Mouse (Mus musculus) CH12.LX (cell line): ENCODE measurements around the gene Adcy4. TPM values are rescaled to one million over a fixed set of nuclear protein-coding genes. Genes with fewer than 3 reads are reported as not detected.

Source experiments
- DNase-seq: peaks from one replicate; pipeline ENCODE4 v3.0.0-alpha.2; 2013; ENCODE audit errors: extremely low read depth
- H3K27ac ChIP-seq: 2 replicates; pipeline ENCODE4 v1.5.1; 2012; ENCODE audit warnings: low read depth, mild to moderate bottlenecking, control low read depth, moderate library complexity; ENCODE audit not compliant: insufficient read depth
- H3K27me3 ChIP-seq: replicated peaks from 2 replicates; pipeline ENCODE3; 2012; ENCODE audit warnings: inconsistent platforms
- H3K36me3 ChIP-seq, 2 experiments: replicated peaks in 1 of 2; 2 replicates each; pipeline versions ENCODE3 to v1.6.1; 2012; ENCODE audit warnings: inconsistent platforms in 1 of 2, low read length in 1 of 2, mild to moderate bottlenecking in 1 of 2, mixed read lengths in 1 of 2, moderate library complexity in 1 of 2; ENCODE audit not compliant: control insufficient read depth in 1 of 2, insufficient read depth in 1 of 2
- H3K4me1 ChIP-seq, 2 experiments: 2 replicates each; pipeline ENCODE4 v1.6.1; 2012; ENCODE audit warnings: inconsistent platforms in 1 of 2, moderate library complexity in 1 of 2; ENCODE audit not compliant: insufficient read depth in 2 of 2, control insufficient read depth in 1 of 2
- H3K4me2 ChIP-seq: 2 replicates; pipeline ENCODE4 v1.6.1; 2012; ENCODE audit warnings: low read depth, mild to moderate bottlenecking, control low read depth; ENCODE audit not compliant: poor library complexity, insufficient read depth, severe bottlenecking
- H3K4me3 ChIP-seq, 3 experiments: fragments of 150-350 bp in 1 of 3; sonication (generic) in 1 of 3; replicated peaks in 1 of 3; 2 replicates each; pipeline versions ENCODE3 to v1.5.1; 2011 to 2012; ENCODE audit warnings: low read depth in 2 of 3, low read length in 2 of 3, mild to moderate bottlenecking in 2 of 3, moderate library complexity in 2 of 3, control low read depth in 1 of 3, improper control_type of control experiment in 1 of 3, inconsistent platforms in 1 of 3, mixed read lengths in 1 of 3; ENCODE audit not compliant: poor library complexity in 1 of 3
- H3K79me2 ChIP-seq: replicated peaks from 2 replicates; pipeline ENCODE4 v1.6.1; 2012; ENCODE audit warnings: mild to moderate bottlenecking, moderate library complexity; ENCODE audit not compliant: control insufficient read depth, poor library complexity, insufficient read depth, severe bottlenecking; ENCODE audit errors: extremely low read depth
- H3K9ac ChIP-seq: 2 replicates; pipeline ENCODE4 v1.6.1; 2012; ENCODE audit warnings: low read depth, mild to moderate bottlenecking, control low read depth, moderate library complexity; ENCODE audit not compliant: insufficient read depth
- H3K9me3 ChIP-seq: replicated peaks from 2 replicates; pipeline ENCODE3; 2012; ENCODE audit warnings: low read length, inconsistent platforms, mixed read lengths
- CHD1 ChIP-seq: IDR thresholded peaks from 2 replicates; pipeline ENCODE4 v1.6.1; 2012; ENCODE audit warnings: low read depth, low read length, improper control_type of control experiment, inconsistent platforms
- EP300 ChIP-seq: IDR thresholded peaks from 2 replicates; pipeline ENCODE4 v1.6.1; 2011; ENCODE audit warnings: low read length, improper control_type of control experiment
- ETS1 ChIP-seq: conservative IDR thresholded peaks from 2 replicates; pipeline ENCODE4 v1.6.1; 2012; ENCODE audit warnings: low read depth, mild to moderate bottlenecking, inconsistent platforms, low read length, improper control_type of control experiment, moderate library complexity
- IRF4 ChIP-seq: IDR thresholded peaks from 2 replicates; pipeline ENCODE4 v1.6.1; 2014; ENCODE audit warnings: low read depth, mild to moderate bottlenecking, inconsistent platforms, low read length, improper control_type of control experiment
- MEF2A ChIP-seq: IDR thresholded peaks from 2 replicates; pipeline ENCODE4 v1.6.1; 2014; ENCODE audit warnings: low read depth, mild to moderate bottlenecking, inconsistent platforms, low read length, improper control_type of control experiment, borderline replicate concordance
- MYC ChIP-seq: IDR thresholded peaks from 2 replicates; pipeline ENCODE4 v1.6.1; 2011; ENCODE audit warnings: low read depth, mild to moderate bottlenecking, improper control_type of control experiment, low read length
- NELFE ChIP-seq: IDR thresholded peaks from 2 replicates; pipeline ENCODE4 v1.6.1; 2011; ENCODE audit warnings: low read depth, low read length, improper control_type of control experiment
- NRF1 ChIP-seq: IDR thresholded peaks from 2 replicates; pipeline ENCODE4 v1.6.1; 2014; ENCODE audit warnings: low read depth, mild to moderate bottlenecking, inconsistent platforms, low read length, improper control_type of control experiment, moderate library complexity
- POLR2AphosphoS2 ChIP-seq: IDR thresholded peaks from 2 replicates; pipeline ENCODE4 v1.6.1; 2011; ENCODE audit warnings: low read depth, low read length, improper control_type of control experiment
- RAD21 ChIP-seq: IDR thresholded peaks from 2 replicates; pipeline ENCODE4 v1.6.1; 2011; ENCODE audit warnings: low read depth, mild to moderate bottlenecking, low read length, improper control_type of control experiment, moderate library complexity
- RCOR1 ChIP-seq: conservative IDR thresholded peaks from 2 replicates; pipeline ENCODE4 v1.6.1; 2012; ENCODE audit warnings: low read depth, mild to moderate bottlenecking, inconsistent platforms, low read length, improper control_type of control experiment
- SMC3 ChIP-seq: IDR thresholded peaks from 2 replicates; pipeline ENCODE4 v1.6.1; 2011; ENCODE audit warnings: low read depth, low read length, improper control_type of control experiment
- TCF12 ChIP-seq: IDR thresholded peaks from 2 replicates; pipeline ENCODE4 v1.6.1; 2014; ENCODE audit warnings: low read depth, mild to moderate bottlenecking, inconsistent platforms, low read length, improper control_type of control experiment
- USF2 ChIP-seq: conservative IDR thresholded peaks from 2 replicates; pipeline ENCODE4 v1.6.1; 2011; ENCODE audit warnings: low read depth, low read length, improper control_type of control experiment
- ZKSCAN1 ChIP-seq: IDR thresholded peaks from 2 replicates; pipeline ENCODE4 v1.6.1; 2012; ENCODE audit warnings: low read depth, inconsistent platforms, low read length, improper control_type of control experiment, borderline replicate concordance
- dilution Hi-C: fragments of 300-500 bp; cut with MboI; formaldehyde crosslinking; loops from 2 replicates; pipeline ENCODE4 v1.14.3; 2020; ENCODE audit warnings: low sequenced_read_pairs; ENCODE audit not compliant: extremely low pct_unique_long_range_greater_than_20kb, extremely low pct_ligation_motif_present
- in situ Hi-C: fragments of 300-500 bp; cut with MboI; formaldehyde crosslinking; loops from 3 replicates; pipeline ENCODE4 v1.14.3; 2019; ENCODE audit warnings: low sequenced_read_pairs, low pct_ligation_motif_present, low pct_unique_long_range_greater_than_20kb, mixed read lengths
- polyA plus RNA-seq: library from polyadenylated mRNA; unstranded; fragments of >175 nt; gene quantifications from 2 replicates; pipeline ENCODE4 v1.2.1, GENCODE M21; 2012; ENCODE audit warnings: low read depth; ENCODE audit not compliant: insufficient read length
- total RNA-seq, 2 experiments: library from RNA; depleted of rRNA; stranded (reverse); fragments of 300-350 nt in 1 of 2; fragments of >200 nt in 1 of 2; gene quantifications; 2 replicates each; pipeline ENCODE4 v1.2.3; 2012 to 2014

Gene Adcy4
- total and polyA plus RNA-seq, 3 experiments, result not detected

DNA sequence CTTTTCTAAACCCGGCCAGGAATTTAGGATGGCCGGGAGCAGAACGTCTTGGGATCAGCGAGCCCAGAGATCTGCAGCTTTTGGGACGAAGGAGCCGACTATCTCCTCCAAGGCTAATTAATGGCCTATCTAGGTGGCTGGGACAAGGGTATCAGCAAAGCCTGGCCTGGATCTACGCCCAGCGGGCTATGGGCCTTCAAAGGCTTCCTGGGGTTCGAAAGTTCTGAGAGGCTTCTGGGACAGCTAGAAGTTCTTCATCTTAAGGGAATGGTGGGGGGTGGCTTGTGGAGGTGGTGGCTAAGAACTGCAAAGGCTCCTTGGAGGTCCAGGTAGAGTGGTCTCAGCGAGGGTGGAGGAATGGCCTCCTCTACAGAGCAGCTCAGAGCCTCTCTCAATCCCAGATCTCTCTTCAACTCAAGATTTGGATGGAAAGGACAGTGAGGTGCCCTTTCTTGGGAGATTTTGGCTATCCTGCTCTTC is 40.1 kb upstream of the Adcy4 start:
- peaks cover 14% of the 10 kb centered on the region for H3K27me3 ChIP-seq
- in situ Hi-C loops, result loop anchor here (5.0 kb wide), 1 partner anchor 38 kb away; no protein-coding TSS in a partner anchor
- no peak overlapping the region for H3K27ac ChIP-seq
- dilution Hi-C loops, result no loop called here
- H3K9me3 ChIP-seq, result no peaks in the 10 kb centered on the region
- TF ChIP-seq ZKSCAN1 (no peak), IRF4 (no peak), SMC3 (no peak), USF2 (no peak), POLR2AphosphoS2 (no peak), TCF12 (no peak), MYC (no peak), NRF1 (no peak), RAD21 (no peak), RCOR1 (no peak)
- TF ChIP-seq, all 38 proteins: peak for 0
- H3K4me2 ChIP-seq, result no peak overlapping the region
- H3K4me1 ChIP-seq, result peaks cover 0 to 7% of the 10 kb centered on the region in 2 experiments; a peak in 2 of 4 replicates
- H3K79me2 ChIP-seq, result no peaks in the 10 kb centered on the region
- H3K9ac ChIP-seq, result no peak overlapping the region
- no peak overlapping the region for H3K4me3 ChIP-seq
- H3K36me3 ChIP-seq, result no peaks in the 10 kb centered on the region
- no peak for DNase-seq

DNA sequence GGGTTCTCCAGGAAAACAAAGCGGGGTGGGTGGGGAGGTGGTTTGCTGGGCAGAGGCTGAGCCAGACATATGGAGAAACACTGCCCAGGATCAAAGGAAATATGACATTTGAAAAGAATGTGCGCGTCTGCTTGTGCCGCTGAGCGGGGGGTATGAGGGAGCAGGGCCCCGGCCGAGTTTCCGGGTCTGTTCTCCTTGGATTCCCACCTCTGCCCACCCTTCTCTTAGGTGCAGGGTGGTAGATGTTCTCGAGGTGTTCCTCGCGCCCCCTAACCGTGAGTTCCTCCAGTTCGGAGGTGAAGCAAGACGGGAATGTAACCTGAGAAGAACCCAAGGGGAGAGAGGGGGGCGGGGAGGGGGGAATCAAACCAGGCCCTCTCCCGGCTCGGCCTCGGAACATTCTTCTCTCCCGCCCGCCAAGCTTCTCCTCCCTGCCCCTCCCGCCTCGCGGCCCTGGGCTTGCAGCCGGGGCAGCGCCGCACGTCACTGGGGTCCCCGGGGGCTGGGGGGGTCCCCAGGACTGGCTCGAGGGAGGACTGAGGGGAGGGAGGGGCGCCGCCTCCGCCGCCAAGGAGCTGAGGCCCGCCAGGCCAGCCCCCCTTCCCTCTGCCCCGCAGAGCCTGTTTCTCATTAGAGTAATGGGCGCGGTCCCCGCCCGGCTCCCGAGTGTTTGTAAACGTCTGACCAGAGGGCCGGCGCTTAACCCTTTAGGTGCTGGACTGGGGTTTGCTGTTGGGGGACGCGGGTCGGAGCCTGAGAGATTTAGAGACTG is 39.3 kb upstream of the Adcy4 start, which contains the start of gene Nfatc4:
Gene Nfatc4, plus strand, starts transcription at position 154 of the 772 bp plus-strand sequence.
- H3K27ac ChIP-seq, result no peak within 1 kb of the TSS
- TF ChIP-seq NELFE (no peak), EP300 (no peak), CHD1 (no peak), ETS1 (no peak), MEF2A (no peak), POLR2AphosphoS2 (no peak)
- peaks cover 10% of the 10 kb centered on the region for H3K27me3 ChIP-seq
- dilution Hi-C loops, result no loop called here
- H3K9ac ChIP-seq, result no peak within 1 kb of the TSS
- peaks cover 0 to 4% of the 10 kb centered on the region in 2 experiments; a peak in 1 of 4 replicates for H3K4me1 ChIP-seq
- H3K79me2 ChIP-seq, result no peaks in the 10 kb centered on the region
- DNase-seq, result no peak
- H3K4me2 ChIP-seq, result no peak within 1 kb of the TSS; the same call in 1 of the 2 replicates
- in situ Hi-C loops, result loop anchor here (5.0 kb wide), 1 partner anchor 39 kb away; no protein-coding TSS in a partner anchor
- no peaks in the 10 kb centered on the region for H3K36me3 ChIP-seq
- no peak within 1 kb of the TSS for H3K4me3 ChIP-seq
- H3K9me3 ChIP-seq, result no peaks in the 10 kb centered on the region
